Mouse (Mus musculus): ENCODE measurements around the gene Plekha6. TPM values are rescaled to one million over a fixed set of nuclear protein-coding genes. Genes with fewer than 3 reads are reported as not detected.

Gene Plekha6
- polyA plus RNA-seq, 1 experiment from 2014 or later: 6.1 TPM

GRCm38 (mm10) chr1:133236693-133237440, 72.9 kb downstream of the Plekha6 start:
- no peak overlapping the region for H3K4me3 ChIP-seq (ENCODE audit: low read length)
- H3K27me3 ChIP-seq (ENCODE audit: control insufficient read depth, insufficient read depth, low read length): no peaks in the 10 kb centered on the region
- peak overlapping the region; percentile 76; the same call in 1 of the 2 replicates for H3K27ac ChIP-seq (ENCODE audit: low read depth, low read length)
- H3K9me3 ChIP-seq (ENCODE audit: control insufficient read depth, low read length): no peaks in the 10 kb centered on the region
- no peaks in the 10 kb centered on the region for H3K36me3 ChIP-seq (ENCODE audit: control insufficient read depth, insufficient read depth, low read length)
- no peak overlapping the region for H3K9ac ChIP-seq (ENCODE audit: low read depth, low read length)
- ATAC-seq (ENCODE audit: low FRiP score, low TSS enrichment): peak; percentile 64
- 22% methylated on average over 8 of the region's 8 CpGs for WGBS
- H3K4me2 ChIP-seq (replicated peaks; ENCODE audit: low read depth, low read length): no peak overlapping the region
- peaks cover 36% of the 10 kb centered on the region for H3K4me1 ChIP-seq (ENCODE audit: control insufficient read depth, insufficient read depth, low read length)

- Histone ChIP-seq H3K36me3 (ENCODE audit: control insufficient read depth, insufficient read depth, low read length) (no peaks in the 10 kb centered on the region), H3K9ac (ENCODE audit: low read depth, low read length) (no peak overlapping the region), H3K4me2 (replicated peaks; ENCODE audit: low read depth, low read length) (no peak overlapping the region), H3K4me1 (ENCODE audit: control insufficient read depth, insufficient read depth, low read length) (peaks cover 36% of the 10 kb centered on the region), H3K27ac (ENCODE audit: low read depth, low read length) (peak overlapping the region; percentile 3; the same call in 1 of the 2 replicates), H3K4me3 (ENCODE audit: low read length) (no peak overlapping the region), H3K9me3 (ENCODE audit: control insufficient read depth, low read length) (no peaks in the 10 kb centered on the region), H3K27me3 (ENCODE audit: control insufficient read depth, insufficient read depth, low read length) (no peaks in the 10 kb centered on the region)
- peak; percentile 69 for ATAC-seq (ENCODE audit: low FRiP score, low TSS enrichment)
- 7% methylated on average over 11 of the region's 11 CpGs for WGBS
Observed at GRCm38 (mm10) chr1:133237670-133238069, 73.7 kb downstream of the Plekha6 start.

- Histone ChIP-seq H3K27me3 (ENCODE audit: control insufficient read depth, insufficient read depth, low read length) (no peaks in the 10 kb centered on the region), H3K9me3 (ENCODE audit: control insufficient read depth, low read length) (no peaks in the 10 kb centered on the region), H3K4me3 (ENCODE audit: low read length) (no peak overlapping the region), H3K9ac (ENCODE audit: low read depth, low read length) (no peak overlapping the region), H3K4me1 (ENCODE audit: control insufficient read depth, insufficient read depth, low read length) (peaks cover 36% of the 10 kb centered on the region), H3K4me2 (replicated peaks; ENCODE audit: low read depth, low read length) (no peak overlapping the region), H3K36me3 (ENCODE audit: control insufficient read depth, insufficient read depth, low read length) (no peaks in the 10 kb centered on the region), H3K27ac (ENCODE audit: low read depth, low read length) (no peak overlapping the region; the same call in 1 of the 2 replicates)
- ATAC-seq (ENCODE audit: low FRiP score, low TSS enrichment): no peak
- 51% methylated on average over 6 of the region's 6 CpGs for WGBS
Observed at GRCm38 (mm10) chr1:133239121-133239812, 75.3 kb downstream of the Plekha6 start.

- H3K27ac ChIP-seq (ENCODE audit: low read depth, low read length): no peak overlapping the region; the same call in 1 of the 2 replicates
- H3K4me3 ChIP-seq (ENCODE audit: low read length): no peak overlapping the region
- peaks cover 36% of the 10 kb centered on the region for H3K4me1 ChIP-seq (ENCODE audit: control insufficient read depth, insufficient read depth, low read length)
- no peaks in the 10 kb centered on the region for H3K36me3 ChIP-seq (ENCODE audit: control insufficient read depth, insufficient read depth, low read length)
- H3K4me2 ChIP-seq (replicated peaks; ENCODE audit: low read depth, low read length): no peak overlapping the region
- WGBS: 72% methylated on average over 6 of the region's 6 CpGs
- H3K9me3 ChIP-seq (ENCODE audit: control insufficient read depth, low read length): no peaks in the 10 kb centered on the region
- no peak for ATAC-seq (ENCODE audit: low FRiP score, low TSS enrichment)
- no peaks in the 10 kb centered on the region for H3K27me3 ChIP-seq (ENCODE audit: control insufficient read depth, insufficient read depth, low read length)
- no peak overlapping the region for H3K9ac ChIP-seq (ENCODE audit: low read depth, low read length)
Observed at GRCm38 (mm10) chr1:133239813-133240160, 75.8 kb downstream of the Plekha6 start.

GRCm38 (mm10) chr1:133240881-133241280, 76.9 kb downstream of the Plekha6 start:
- Histone ChIP-seq H3K4me2 (replicated peaks; ENCODE audit: low read depth, low read length) (no peak overlapping the region), H3K9ac (ENCODE audit: low read depth, low read length) (no peak overlapping the region), H3K4me1 (ENCODE audit: control insufficient read depth, insufficient read depth, low read length) (peaks cover 39% of the 10 kb centered on the region), H3K36me3 (ENCODE audit: control insufficient read depth, insufficient read depth, low read length) (no peaks in the 10 kb centered on the region), H3K4me3 (ENCODE audit: low read length) (no peak overlapping the region), H3K9me3 (ENCODE audit: control insufficient read depth, low read length) (no peaks in the 10 kb centered on the region), H3K27me3 (ENCODE audit: control insufficient read depth, insufficient read depth, low read length) (no peaks in the 10 kb centered on the region), H3K27ac (ENCODE audit: low read depth, low read length) (no peak overlapping the region; the same call in 1 of the 2 replicates)
- WGBS: 44% methylated on average over 3 of the region's 3 CpGs
- no peak for ATAC-seq (ENCODE audit: low FRiP score, low TSS enrichment)

GRCm38 (mm10) chr1:133244668-133245067, 80.7 kb downstream of the Plekha6 start:
- no peak overlapping the region for H3K4me2 ChIP-seq (replicated peaks; ENCODE audit: low read depth, low read length)
- H3K4me3 ChIP-seq (ENCODE audit: low read length): no peak overlapping the region
- H3K9ac ChIP-seq (ENCODE audit: low read depth, low read length): no peak overlapping the region
- H3K27ac ChIP-seq (ENCODE audit: low read depth, low read length): no peak overlapping the region
- 75% methylated on average over 7 of the region's 7 CpGs for WGBS
- peaks cover 13% of the 10 kb centered on the region; the same call in 1 of the 2 replicates for H3K4me1 ChIP-seq (ENCODE audit: control insufficient read depth, insufficient read depth, low read length)
- ATAC-seq (ENCODE audit: low FRiP score, low TSS enrichment): no peak
- no peaks in the 10 kb centered on the region for H3K36me3 ChIP-seq (ENCODE audit: control insufficient read depth, insufficient read depth, low read length)
- H3K27me3 ChIP-seq (ENCODE audit: control insufficient read depth, insufficient read depth, low read length): no peaks in the 10 kb centered on the region
- no peaks in the 10 kb centered on the region for H3K9me3 ChIP-seq (ENCODE audit: control insufficient read depth, low read length)

- Histone ChIP-seq H3K9me3 (ENCODE audit: control insufficient read depth, low read length) (no peaks in the 10 kb centered on the region), H3K27me3 (ENCODE audit: control insufficient read depth, insufficient read depth, low read length) (no peaks in the 10 kb centered on the region), H3K36me3 (ENCODE audit: control insufficient read depth, insufficient read depth, low read length) (no peaks in the 10 kb centered on the region), H3K9ac (ENCODE audit: low read depth, low read length) (peak overlapping the region; percentile 47), H3K4me3 (ENCODE audit: low read length) (peak overlapping the region; percentile 12; the same call in 1 of the 2 replicates), H3K4me1 (ENCODE audit: control insufficient read depth, insufficient read depth, low read length) (peaks cover 7% of the 10 kb centered on the region), H3K4me2 (replicated peaks; ENCODE audit: low read depth, low read length) (peak overlapping the region; percentile 30), H3K27ac (ENCODE audit: low read depth, low read length) (peak overlapping the region; percentile 74; the same call in 1 of the 2 replicates)
- 40% methylated on average over 12 of the region's 12 CpGs for WGBS
- ATAC-seq (ENCODE audit: low FRiP score, low TSS enrichment): peak; percentile 76
Observed at GRCm38 (mm10) chr1:133245690-133246619, 81.9 kb downstream of the Plekha6 start.

GRCm38 (mm10) chr1:133247189-133247588, 83.2 kb downstream of the Plekha6 start:
- no peaks in the 10 kb centered on the region for H3K27me3 ChIP-seq (ENCODE audit: control insufficient read depth, insufficient read depth, low read length)

More at GRCm38 (mm10) chr1:133247189-133247588, 83.2 kb downstream of the Plekha6 start:
- Histone ChIP-seq H3K36me3 (ENCODE audit: control insufficient read depth, insufficient read depth, low read length) (no peaks in the 10 kb centered on the region), H3K4me3 (ENCODE audit: low read length) (no peak overlapping the region), H3K4me1 (ENCODE audit: control insufficient read depth, insufficient read depth, low read length) (peaks cover 16% of the 10 kb centered on the region), H3K4me2 (replicated peaks; ENCODE audit: low read depth, low read length) (no peak overlapping the region), H3K27ac (ENCODE audit: low read depth, low read length) (no peak overlapping the region), H3K9ac (ENCODE audit: low read depth, low read length) (no peak overlapping the region), H3K9me3 (ENCODE audit: control insufficient read depth, low read length) (no peaks in the 10 kb centered on the region)
- 87% methylated on average over 5 of the region's 5 CpGs for WGBS
- ATAC-seq (ENCODE audit: low FRiP score, low TSS enrichment): no peak

Measured in kidney, embryonic 14.5 days (tissue).